8 mouse cellular contexts compared by ENCODE assay signal in the genomic region with DNA sequence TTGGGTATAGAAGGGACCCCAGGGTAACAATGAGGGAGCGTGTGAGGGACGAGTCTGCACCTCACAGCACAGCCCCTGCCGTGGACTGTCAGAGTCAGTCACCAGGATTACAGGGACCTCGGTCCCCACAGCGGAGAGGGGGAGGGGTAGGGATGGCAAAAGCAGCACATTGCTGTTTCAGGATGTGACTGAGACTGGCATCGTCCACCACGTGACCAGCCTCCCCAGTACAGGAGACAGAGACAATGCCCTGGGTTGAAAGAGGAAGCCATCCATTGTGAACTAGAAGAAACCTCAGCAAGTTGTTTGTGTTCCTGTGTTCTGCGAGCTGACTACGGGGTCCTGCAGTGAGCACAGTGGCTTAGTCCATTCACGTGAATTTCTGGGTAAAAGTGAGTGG.
DNase-seq lines count a peak whose midpoint lies in the region; ATAC-seq and TF ChIP-seq lines count a peak whose summit lies in the region.

No protein-coding gene starts in this region.

- WGBS in heart, embryonic 10.5 days, result 17% methylated on average over 10 of the region's 10 CpGs
- WGBS in kidney, embryonic 14.5 days, result 32% methylated on average over 10 of the region's 10 CpGs
- WGBS in lung, embryonic 14.5 days, result 36% methylated on average over 10 of the region's 10 CpGs

- no peaks in the 10 kb centered on the region for H3K27me3 ChIP-seq in heart, embryonic 10.5 days (ENCODE audit: insufficient read depth, poor library complexity, severe bottlenecking)
- H3K27me3 ChIP-seq in kidney, embryonic 14.5 days (ENCODE audit: control insufficient read depth, insufficient read depth, low read length), result no peaks in the 10 kb centered on the region
- no peaks in the 10 kb centered on the region for H3K27me3 ChIP-seq in lung, embryonic 14.5 days (ENCODE audit: insufficient read depth, low read length)

- no peaks in the 10 kb centered on the region for H3K36me3 ChIP-seq in heart, embryonic 10.5 days
- H3K36me3 ChIP-seq in kidney, embryonic 14.5 days (ENCODE audit: control insufficient read depth, insufficient read depth, low read length), result no peaks in the 10 kb centered on the region
- no peaks in the 10 kb centered on the region for H3K36me3 ChIP-seq in lung, embryonic 14.5 days (ENCODE audit: insufficient read depth)

- H3K4me3 ChIP-seq in heart, embryonic 10.5 days, result peak overlapping the region; percentile 32
- H3K4me3 ChIP-seq in kidney, embryonic 14.5 days (ENCODE audit: low read length), result no peak overlapping the region
- H3K4me3 ChIP-seq in lung, embryonic 14.5 days (ENCODE audit: low read depth, low read length), result no peak overlapping the region

- no peak for ATAC-seq in CD4-positive, CD25-positive, alpha-beta regulatory T cell, adult 4 months
- peak; percentile 46; the same call in 1 of the 2 replicates for ATAC-seq in kidney, embryonic 14.5 days (ENCODE audit: low FRiP score, low TSS enrichment)
- ATAC-seq in lung, embryonic 14.5 days (ENCODE audit: insufficient read depth), result peak; percentile 74

- H3K9me3 ChIP-seq in heart, embryonic 10.5 days, result no peaks in the 10 kb centered on the region
- no peaks in the 10 kb centered on the region for H3K9me3 ChIP-seq in kidney, embryonic 14.5 days (ENCODE audit: control insufficient read depth, low read length)
- H3K9me3 ChIP-seq in lung, embryonic 14.5 days (ENCODE audit: low read depth, low read length), result no peaks in the 10 kb centered on the region

- peak overlapping the region; percentile 81 for H3K27ac ChIP-seq in heart, embryonic 10.5 days
- H3K27ac ChIP-seq in kidney, embryonic 14.5 days (ENCODE audit: low read depth, low read length), result no peak overlapping the region
- no peak overlapping the region for H3K27ac ChIP-seq in lung, embryonic 14.5 days (ENCODE audit: low read depth)

- TF ChIP-seq CTCF in lung, embryonic 14.5 days (IDR thresholded peaks at IDR 0.05; ENCODE audit: low read depth), result no peak

- H3K4me2 ChIP-seq in kidney, embryonic 14.5 days (replicated peaks; ENCODE audit: low read depth, low read length), result no peak overlapping the region
- no peak overlapping the region for H3K4me2 ChIP-seq in lung, embryonic 14.5 days

- DNase-seq in CD4-positive, CD25-positive, alpha-beta regulatory T cell, adult 2 months (ENCODE audit: low read depth, low spot score), result peak; percentile 1
- DNase-seq in c-Kit-positive CD71-negative TER-119-negative erythroid progenitor cells, embryonic 14.5 days (ENCODE audit: low read depth), result peak; percentile 10
- DNase-seq in heart, embryonic 10.5 days (ENCODE audit: low spot score), result peak; percentile 77
- peak; percentile 69 for DNase-seq in lung, embryonic 14.5 days
- peak; percentile 70 for DNase-seq in retina, embryonic 14.5 days (ENCODE audit: low spot score)
- no peak for DNase-seq in urinary bladder, adult 2 months (ENCODE audit: low spot score)

- no peak overlapping the region for H3K9ac ChIP-seq in kidney, embryonic 14.5 days (ENCODE audit: low read depth, low read length)
- no peak overlapping the region for H3K9ac ChIP-seq in lung, embryonic 14.5 days

- peaks cover 50% of the 10 kb centered on the region for H3K4me1 ChIP-seq in heart, embryonic 10.5 days
- H3K4me1 ChIP-seq in kidney, embryonic 14.5 days (ENCODE audit: control insufficient read depth, insufficient read depth, low read length), result peaks cover 27% of the 10 kb centered on the region
- peaks cover 15% of the 10 kb centered on the region; the same call in 1 of the 2 replicates for H3K4me1 ChIP-seq in lung, embryonic 14.5 days (ENCODE audit: insufficient read depth)
